Mouse (Mus musculus): ENCODE data around the gene Lingo2. TPM values are rescaled to one million over a fixed set of nuclear protein-coding genes. Genes with fewer than 3 reads are reported as not detected.

Gene Lingo2
- total and polyA plus RNA-seq, 3 experiments: not detected

GRCm38 (mm10) chr4:36560997-36561396 lies 390.6 kb downstream of the Lingo2 start:
- dilution Hi-C loops (cut with MboI; ENCODE audit: extremely low pct_ligation_motif_present, extremely low pct_unique_long_range_greater_than_20kb, low sequenced_read_pairs) (no loop called here), in situ Hi-C loops (cut with MboI; ENCODE audit: low pct_ligation_motif_present, low pct_unique_long_range_greater_than_20kb, low sequenced_read_pairs) (no loop called here)
- Histone ChIP-seq H3K27me3 (replicated peaks) (no peaks in the 10 kb centered on the region), H3K4me1 (ENCODE audit: control insufficient read depth in 1 of 2, insufficient read depth in 2 of 2) (no peaks in the 10 kb centered on the region), H3K4me3 (replicated peaks in 1 of 3; ENCODE audit: low read depth in 2 of 3, low read length in 2 of 3, poor library complexity in 1 of 3) (no peak overlapping the region), H3K79me2 (replicated peaks; ENCODE audit: control insufficient read depth, extremely low read depth, insufficient read depth, poor library complexity, severe bottlenecking) (no peaks in the 10 kb centered on the region), H3K9ac (ENCODE audit: insufficient read depth, low read depth) (no peak overlapping the region), H3K9me3 (replicated peaks; ENCODE audit: low read length) (peaks cover 12% of the 10 kb centered on the region), H3K4me2 (ENCODE audit: insufficient read depth, low read depth, poor library complexity, severe bottlenecking) (no peak overlapping the region), H3K36me3 (replicated peaks in 1 of 2; ENCODE audit: control insufficient read depth in 1 of 2, insufficient read depth in 1 of 2, low read length in 1 of 2) (no peaks in the 10 kb centered on the region), H3K27ac (ENCODE audit: insufficient read depth, low read depth) (no peak overlapping the region)
- no peak for TF ChIP-seq SIN3A (IDR thresholded peaks at IDR 0.05; ENCODE audit: low read length)
- no peak for TF ChIP-seq E2F4 (IDR thresholded peaks at IDR 0.05; ENCODE audit: insufficient replicate concordance, low read depth, low read length)
- no peak for TF ChIP-seq ZMIZ1 (IDR thresholded peaks at IDR 0.05; ENCODE audit: low read depth, low read length)
- no peak for TF ChIP-seq NELFE (IDR thresholded peaks at IDR 0.05; ENCODE audit: low read depth, low read length)
- TF ChIP-seq BHLHE40 (IDR thresholded peaks at IDR 0.05; ENCODE audit: low read depth, low read length): no peak
- TF ChIP-seq MYC (IDR thresholded peaks at IDR 0.05; ENCODE audit: low read depth, low read length): no peak
- TF ChIP-seq IRF4 (IDR thresholded peaks at IDR 0.05; ENCODE audit: low read depth, low read length): no peak
- TF ChIP-seq JUN (IDR thresholded peaks at IDR 0.05; ENCODE audit: insufficient read depth, low read depth, low read length): no peak
- TF ChIP-seq PAX5 (IDR thresholded peaks at IDR 0.05; ENCODE audit: low read length): no peak
- no peak for TF ChIP-seq MXI1 (IDR thresholded peaks at IDR 0.05; ENCODE audit: low read depth, low read length)
- no peak for DNase-seq (ENCODE audit: extremely low read depth)

- no peak overlapping the region for H3K4me3 ChIP-seq (replicated peaks in 1 of 3; ENCODE audit: low read depth in 2 of 3, low read length in 2 of 3, poor library complexity in 1 of 3)
- H3K79me2 ChIP-seq (replicated peaks; ENCODE audit: control insufficient read depth, extremely low read depth, insufficient read depth, poor library complexity, severe bottlenecking): no peaks in the 10 kb centered on the region
- H3K4me1 ChIP-seq (ENCODE audit: control insufficient read depth in 1 of 2, insufficient read depth in 2 of 2): no peaks in the 10 kb centered on the region
- no peaks in the 10 kb centered on the region for H3K36me3 ChIP-seq (replicated peaks in 1 of 2; ENCODE audit: control insufficient read depth in 1 of 2, insufficient read depth in 1 of 2, low read length in 1 of 2)
- H3K27ac ChIP-seq (ENCODE audit: insufficient read depth, low read depth): no peak overlapping the region
- H3K27me3 ChIP-seq (replicated peaks): no peaks in the 10 kb centered on the region
- in situ Hi-C loops (cut with MboI; ENCODE audit: low pct_ligation_motif_present, low pct_unique_long_range_greater_than_20kb, low sequenced_read_pairs) (no loop called here), dilution Hi-C loops (cut with MboI; ENCODE audit: extremely low pct_ligation_motif_present, extremely low pct_unique_long_range_greater_than_20kb, low sequenced_read_pairs) (no loop called here)
- H3K9me3 ChIP-seq (replicated peaks; ENCODE audit: low read length): peaks cover 15% of the 10 kb centered on the region
- no peak overlapping the region for H3K4me2 ChIP-seq (ENCODE audit: insufficient read depth, low read depth, poor library complexity, severe bottlenecking)
- TF ChIP-seq USF2 (conservative IDR thresholded peaks at IDR 0.05; ENCODE audit: low read depth, low read length): no peak
- H3K9ac ChIP-seq (ENCODE audit: insufficient read depth, low read depth): no peak overlapping the region
- no peak for DNase-seq (ENCODE audit: extremely low read depth)
Observed at GRCm38 (mm10) chr4:36540664-36541360, 410.7 kb downstream of the Lingo2 start.

- TF ChIP-seq NELFE (IDR thresholded peaks at IDR 0.05; ENCODE audit: low read depth, low read length) (no peak), JUND (conservative IDR thresholded peaks at IDR 0.05; ENCODE audit: low read depth, low read length) (no peak), RCOR1 (conservative IDR thresholded peaks at IDR 0.05; ENCODE audit: low read depth, low read length) (no peak), SIN3A (IDR thresholded peaks at IDR 0.05; ENCODE audit: low read length) (no peak), HCFC1 (IDR thresholded peaks at IDR 0.05; ENCODE audit: low read depth, low read length) (no peak), CHD1 (IDR thresholded peaks at IDR 0.05; ENCODE audit: low read depth, low read length) (no peak), ZC3H11A (IDR thresholded peaks at IDR 0.05; ENCODE audit: low read depth, low read length) (no peak), USF2 (conservative IDR thresholded peaks at IDR 0.05; ENCODE audit: low read depth, low read length) (no peak), ZKSCAN1 (IDR thresholded peaks at IDR 0.05; ENCODE audit: borderline replicate concordance, low read depth, low read length) (no peak), EP300 (IDR thresholded peaks at IDR 0.05; ENCODE audit: low read length) (no peak), SMC3 (IDR thresholded peaks at IDR 0.05; ENCODE audit: low read depth, low read length) (no peak), ETS1 (conservative IDR thresholded peaks at IDR 0.05; ENCODE audit: low read depth, low read length) (no peak), POLR2A (IDR thresholded peaks at IDR 0.05; ENCODE audit: low read depth, low read length) (no peak), MAFK (IDR thresholded peaks at IDR 0.05; ENCODE audit: insufficient replicate concordance, low read length) (no peak), POLR2AphosphoS2 (IDR thresholded peaks at IDR 0.05; ENCODE audit: low read depth, low read length) (no peak), ZMIZ1 (IDR thresholded peaks at IDR 0.05; ENCODE audit: low read depth, low read length) (no peak), JUN (IDR thresholded peaks at IDR 0.05; ENCODE audit: insufficient read depth, low read depth, low read length) (no peak)
- no peaks in the 10 kb centered on the region for H3K36me3 ChIP-seq (replicated peaks in 1 of 2; ENCODE audit: control insufficient read depth in 1 of 2, insufficient read depth in 1 of 2, low read length in 1 of 2)
- no peak overlapping the region for H3K4me3 ChIP-seq (replicated peaks in 1 of 3; ENCODE audit: low read depth in 2 of 3, low read length in 2 of 3, poor library complexity in 1 of 3)
- H3K27ac ChIP-seq (ENCODE audit: insufficient read depth, low read depth): no peak overlapping the region
- no peak overlapping the region for H3K4me2 ChIP-seq (ENCODE audit: insufficient read depth, low read depth, poor library complexity, severe bottlenecking)
- no peaks in the 10 kb centered on the region for H3K79me2 ChIP-seq (replicated peaks; ENCODE audit: control insufficient read depth, extremely low read depth, insufficient read depth, poor library complexity, severe bottlenecking)
- H3K9ac ChIP-seq (ENCODE audit: insufficient read depth, low read depth): no peak overlapping the region
- H3K4me1 ChIP-seq (ENCODE audit: control insufficient read depth in 1 of 2, insufficient read depth in 2 of 2): no peaks in the 10 kb centered on the region
- in situ Hi-C loops (cut with MboI; ENCODE audit: low pct_ligation_motif_present, low pct_unique_long_range_greater_than_20kb, low sequenced_read_pairs): no loop called here
- dilution Hi-C loops (cut with MboI; ENCODE audit: extremely low pct_ligation_motif_present, extremely low pct_unique_long_range_greater_than_20kb, low sequenced_read_pairs): no loop called here
- no peak for DNase-seq (ENCODE audit: extremely low read depth)
- H3K27me3 ChIP-seq (replicated peaks): no peaks in the 10 kb centered on the region
- H3K9me3 ChIP-seq (replicated peaks; ENCODE audit: low read length): peaks cover 20% of the 10 kb centered on the region
Observed at GRCm38 (mm10) chr4:36533895-36534294, 417.7 kb downstream of the Lingo2 start.
